Mouse (Mus musculus): Measurements from ENCODE around the gene Mus81.

Mus81 gene

DNA sequence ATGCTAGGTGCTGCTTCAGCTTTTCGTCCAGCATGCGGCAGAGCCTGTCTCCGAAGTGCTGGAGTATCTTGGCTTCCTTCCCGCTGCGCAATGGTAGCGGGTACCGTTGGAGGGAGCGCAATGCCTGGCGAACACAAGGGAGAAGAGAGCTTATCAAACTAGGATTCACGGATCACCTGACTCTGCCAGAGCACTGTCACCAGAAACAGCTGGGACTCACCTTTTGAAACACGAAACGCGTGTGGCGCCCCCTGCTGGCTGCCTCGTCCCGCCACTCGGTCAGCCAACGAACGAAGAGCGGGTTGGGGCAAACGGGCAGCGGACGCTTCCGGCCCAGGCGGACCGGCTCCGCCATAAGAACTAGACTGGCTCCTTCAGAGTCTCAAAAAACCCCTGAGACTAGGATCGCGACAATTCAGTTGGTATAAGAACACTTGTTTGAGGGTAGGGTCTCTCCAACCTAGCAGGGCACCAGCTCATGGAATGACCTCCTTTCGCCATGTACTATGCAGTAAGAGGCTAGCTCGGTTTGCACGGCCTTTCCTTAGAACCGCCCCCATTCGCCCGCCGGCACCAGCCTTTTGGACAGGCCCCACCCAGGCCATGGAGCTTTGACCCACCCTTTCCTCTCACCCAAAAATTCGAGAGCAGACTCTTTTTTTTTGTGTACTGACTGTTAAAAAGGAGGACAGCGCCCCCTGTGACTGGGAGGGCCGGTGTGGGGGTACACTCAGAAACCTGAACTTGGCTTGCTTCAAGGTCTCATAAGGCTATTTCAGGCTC lies at the start of gene Mus81:
Mus81 (minus strand) TSS at position 635 of the 783 bp plus-strand sequence.
- TF ChIP-seq GATA4 (IDR thresholded peaks at IDR 0.05; ENCODE audit: insufficient replicate concordance, low read length), result no peak; the same call in 1 of the 2 replicates

- no peak for TF ChIP-seq GATA4 (IDR thresholded peaks at IDR 0.05; ENCODE audit: insufficient replicate concordance, low read length)
Measured at GRCm38 (mm10) chr19:5532520-5532919, 44.3 kb upstream of the Mus81 start.

DNA sequence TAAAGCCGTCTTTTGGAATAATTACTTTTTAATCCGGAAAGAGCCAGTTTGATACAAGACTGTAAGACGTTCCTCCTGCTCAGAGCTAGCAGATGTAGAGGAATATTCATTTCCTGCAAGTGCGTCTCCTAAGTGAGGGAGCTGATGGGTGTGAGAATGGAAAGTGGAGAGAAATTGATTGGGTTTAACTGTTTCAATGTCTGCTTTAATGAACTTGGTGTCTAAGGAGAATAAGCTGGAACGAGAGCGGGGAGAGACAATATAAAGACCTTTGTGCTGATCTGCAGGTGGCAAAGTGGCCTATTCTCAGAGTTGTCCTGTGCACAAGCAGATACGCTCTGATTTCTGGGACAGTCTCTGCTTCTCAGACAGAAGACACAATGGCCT lies 41.9 kb upstream of the Mus81 start:
- no peak for TF ChIP-seq GATA4 (IDR thresholded peaks at IDR 0.05; ENCODE audit: insufficient replicate concordance, low read length)

GRCm38 (mm10) chr19:5529325-5530137 lies 41.3 kb upstream of the Mus81 start:
- TF ChIP-seq GATA4 (IDR thresholded peaks at IDR 0.05; ENCODE audit: insufficient replicate concordance, low read length), result no peak

DNA sequence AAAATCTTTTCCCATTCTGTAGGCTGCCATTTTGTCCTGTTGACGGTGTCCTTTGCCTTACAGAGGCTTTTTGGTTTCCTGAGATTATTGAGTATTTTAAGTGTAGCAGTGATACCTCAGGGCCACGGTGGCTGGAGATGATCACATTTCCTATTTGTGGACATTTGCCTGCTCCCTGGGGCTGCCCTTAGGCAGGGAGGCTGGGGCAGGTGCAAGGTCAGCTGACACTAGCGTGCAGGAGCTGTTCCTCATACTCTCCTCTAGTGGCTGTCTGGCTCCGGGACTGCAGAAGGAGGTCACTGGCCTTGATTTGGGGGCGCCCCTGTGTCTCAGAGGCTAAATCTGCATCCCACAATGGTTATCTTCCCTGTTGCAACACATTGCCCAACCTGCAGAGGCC lies 37.0 kb upstream of the Mus81 start:
- no peak for TF ChIP-seq GATA4 (IDR thresholded peaks at IDR 0.05; ENCODE audit: insufficient replicate concordance, low read length)

GRCm38 (mm10) chr19:5518721-5519120 lies 30.5 kb upstream of the Mus81 start:
- TF ChIP-seq GATA4 (IDR thresholded peaks at IDR 0.05; ENCODE audit: insufficient replicate concordance, low read length), result no peak

DNA sequence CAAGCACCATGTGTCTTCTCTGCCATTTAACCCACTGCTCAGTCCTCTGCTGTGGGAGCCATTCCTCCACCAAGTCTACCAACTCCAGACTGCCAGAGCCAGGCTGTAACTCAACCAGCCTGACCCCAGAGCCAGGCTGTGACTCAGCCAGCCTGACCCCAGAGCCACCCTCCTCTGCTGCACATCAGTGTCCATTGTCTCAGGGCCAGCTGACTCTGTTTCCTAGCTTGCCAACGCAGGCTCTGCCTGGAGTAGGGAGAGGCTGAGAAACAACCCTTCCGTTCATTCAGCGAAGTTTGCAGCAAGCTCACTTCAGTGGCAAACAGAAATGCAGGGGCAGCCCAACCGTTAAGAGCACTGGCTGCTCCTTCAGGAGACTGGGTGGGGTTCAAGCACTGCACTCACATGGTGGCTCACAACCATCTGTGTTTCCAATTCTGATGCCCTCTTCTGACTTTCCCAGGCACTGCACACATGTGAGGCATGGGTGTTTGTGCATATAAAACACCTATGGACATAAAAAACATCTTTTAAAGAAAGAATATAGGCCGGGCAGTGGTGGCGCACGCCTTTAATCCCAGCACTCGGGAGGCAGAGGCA lies 28.8 kb upstream of the Mus81 start:
- no peak for TF ChIP-seq GATA4 (IDR thresholded peaks at IDR 0.05; ENCODE audit: insufficient replicate concordance, low read length)

- no peak for TF ChIP-seq GATA4 (IDR thresholded peaks at IDR 0.05; ENCODE audit: insufficient replicate concordance, low read length)
Measured at GRCm38 (mm10) chr19:5515840-5516777, 27.9 kb upstream of the Mus81 start.

- no peak for TF ChIP-seq GATA4 (IDR thresholded peaks at IDR 0.05; ENCODE audit: insufficient replicate concordance, low read length)
Measured at GRCm38 (mm10) chr19:5513005-5513349, 24.8 kb upstream of the Mus81 start.

DNA sequence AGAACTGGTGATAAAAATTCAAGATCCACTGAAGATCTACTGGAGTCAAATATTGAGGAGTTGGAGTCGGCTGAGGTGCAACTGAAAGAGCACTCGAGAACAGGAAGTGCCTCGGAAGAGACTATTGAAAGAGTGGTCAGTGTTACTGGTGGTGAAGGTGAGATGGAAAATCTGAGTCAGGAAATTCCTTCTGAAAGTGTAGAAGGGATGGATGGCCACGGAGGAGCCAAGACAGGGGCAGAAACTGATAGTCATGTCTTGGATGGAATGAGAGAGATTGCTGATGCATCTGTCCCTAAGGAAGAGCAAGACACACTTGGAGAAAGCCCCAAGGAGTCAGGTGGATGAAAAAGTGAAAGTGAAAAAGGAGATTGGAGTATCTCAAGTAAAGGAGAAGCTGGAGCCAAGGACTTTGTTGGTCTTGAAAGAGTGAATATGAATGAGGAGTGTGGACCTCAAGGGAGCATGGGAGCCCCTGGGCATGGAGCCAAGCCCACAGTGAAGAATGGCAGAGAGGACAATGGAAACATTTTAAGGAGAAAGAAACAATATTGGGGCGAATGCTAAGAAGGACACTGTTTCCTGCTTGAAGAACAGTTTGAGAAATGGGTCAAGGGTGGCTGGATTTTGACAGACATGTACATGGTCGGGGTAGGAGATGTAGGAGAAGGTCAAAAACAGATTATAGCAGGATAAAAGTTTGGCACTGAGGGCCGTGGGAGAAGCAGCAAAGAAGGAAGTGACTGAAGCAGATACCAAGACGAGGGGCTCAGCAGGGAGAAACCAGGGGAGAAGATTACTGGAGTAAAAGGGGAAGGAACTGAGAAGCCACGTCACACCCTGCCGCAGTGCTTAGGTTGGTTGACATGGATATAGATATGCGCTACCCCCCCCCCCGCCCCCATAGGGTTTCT lies 24.1 kb upstream of the Mus81 start:
- no peak for TF ChIP-seq GATA4 (IDR thresholded peaks at IDR 0.05; ENCODE audit: insufficient replicate concordance, low read length)

DNA sequence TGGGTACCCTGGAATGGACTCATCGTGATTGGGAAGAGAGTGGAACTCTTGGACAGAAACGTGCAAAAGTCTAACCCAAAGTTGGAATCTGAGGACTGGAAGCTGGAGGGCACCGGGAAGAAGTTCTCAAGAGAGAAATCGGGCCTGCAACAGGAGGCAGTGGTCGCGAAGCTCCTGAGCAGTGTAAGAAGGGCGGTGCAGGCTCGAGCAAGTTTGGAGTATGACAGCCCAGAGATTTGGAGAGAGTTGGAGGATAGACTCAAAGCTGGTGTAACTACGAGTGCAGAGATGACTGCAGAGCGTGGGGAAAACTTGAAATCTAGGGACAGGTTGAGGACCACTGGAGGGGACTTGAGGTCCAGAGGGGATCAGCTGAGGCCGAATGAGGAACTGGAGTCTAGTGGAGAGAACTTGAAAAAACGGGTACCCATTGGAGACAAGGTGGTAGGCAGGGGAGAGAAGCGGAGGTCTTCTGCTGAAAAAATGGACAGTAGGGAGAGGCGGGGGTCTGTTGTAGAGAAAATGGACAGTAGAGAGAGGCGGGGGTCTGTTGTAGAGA lies 23.0 kb upstream of the Mus81 start:
- no peak for TF ChIP-seq GATA4 (IDR thresholded peaks at IDR 0.05; ENCODE audit: insufficient replicate concordance, low read length)

- TF ChIP-seq GATA4 (IDR thresholded peaks at IDR 0.05; ENCODE audit: insufficient replicate concordance, low read length), result peak; percentile 57; the same call in 1 of the 2 replicates
Measured at GRCm38 (mm10) chr19:5510031-5511026, 22.1 kb upstream of the Mus81 start, which contains the start of gene Snx32. Gene Snx32, minus strand, starts transcription at chr19:5510538.
